Mouse (Mus musculus): Measurements from ENCODE around the gene Ghrl.
"Not testable (repeated sequence)": the region's sequence is repeated elsewhere in the genome, so short reads cannot be mapped to it uniquely, and the experiment has no call there.

The Ghrl gene

GRCm38 (mm10) chr6:113719878-113720277 is at the start of gene Ghrl:
Ghrl (minus strand) TSS chr6:113719880.
- DNase-seq (ENCODE audit: low spot score) = no peak

GRCm38 (mm10) chr6:113768804-113769203 is 49.1 kb upstream of the Ghrl start:
- no peak for DNase-seq (ENCODE audit: low spot score)

- DNase-seq (ENCODE audit: low spot score) = peak; percentile 65
These were observed 42.0 kb upstream of the Ghrl start for GRCm38 (mm10) chr6:113761644-113762043.

GRCm38 (mm10) chr6:113749119-113749685 is 29.5 kb upstream of the Ghrl start:
- no peak for DNase-seq (ENCODE audit: low spot score)

- DNase-seq (ENCODE audit: low spot score) = no peak
These were observed 28.7 kb upstream of the Ghrl start for GRCm38 (mm10) chr6:113748351-113748750.

GRCm38 (mm10) chr6:113747284-113747683 is 27.6 kb upstream of the Ghrl start:
- DNase-seq (ENCODE audit: low spot score) = no peak

- no peak for DNase-seq (ENCODE audit: low spot score)
These were observed 25.4 kb upstream of the Ghrl start for GRCm38 (mm10) chr6:113745117-113745516.

GRCm38 (mm10) chr6:113743111-113743510 is 23.4 kb upstream of the Ghrl start:
- DNase-seq (ENCODE audit: low spot score) = no peak

- DNase-seq (ENCODE audit: low spot score) = no peak
These were observed 22.6 kb upstream of the Ghrl start for GRCm38 (mm10) chr6:113742321-113742720.

GRCm38 (mm10) chr6:113741425-113741824 is 21.7 kb upstream of the Ghrl start:
- DNase-seq (ENCODE audit: low spot score) = no peak

GRCm38 (mm10) chr6:113740236-113741217 is 20.8 kb upstream of the Ghrl start, which contains the start of gene Sec13:
Sec13 (minus strand) TSS chr6:113740743.
- peak; percentile 85 for DNase-seq (ENCODE audit: low spot score)

GRCm38 (mm10) chr6:113737318-113738046 is 17.8 kb upstream of the Ghrl start:
- DNase-seq (ENCODE audit: low spot score) = no peak

- DNase-seq (ENCODE audit: low spot score) = no peak
These were observed 11.6 kb upstream of the Ghrl start for GRCm38 (mm10) chr6:113731296-113731695.

- no peak for DNase-seq (ENCODE audit: low spot score)
These were observed 8.5 kb upstream of the Ghrl start for GRCm38 (mm10) chr6:113728181-113728580.

GRCm38 (mm10) chr6:113721061-113721460 is 1.4 kb upstream of the Ghrl start:
- no peak for DNase-seq (ENCODE audit: low spot score)

- DNase-seq (ENCODE audit: low spot score) = no peak
These were observed 2.1 kb downstream of the Ghrl start for GRCm38 (mm10) chr6:113717541-113717940.

- no peak for DNase-seq (ENCODE audit: low spot score)
These were observed 4.9 kb downstream of the Ghrl start for GRCm38 (mm10) chr6:113714797-113715196.

- DNase-seq (ENCODE audit: low spot score) = no peak
These were observed 5.4 kb downstream of the Ghrl start for GRCm38 (mm10) chr6:113714276-113714675.

GRCm38 (mm10) chr6:113713389-113713788 is 6.3 kb downstream of the Ghrl start:
- not testable (repeated sequence) for DNase-seq (ENCODE audit: low spot score)

- DNase-seq (ENCODE audit: low spot score) = no peak
These were observed 7.0 kb downstream of the Ghrl start for GRCm38 (mm10) chr6:113712718-113713117.

GRCm38 (mm10) chr6:113697222-113698205 is 22.2 kb downstream of the Ghrl start:
- peak; percentile 30 for DNase-seq (ENCODE audit: low spot score)

Data from layer of hippocampus, adult 11-12 months (tissue).